Mouse (Mus musculus) layer of hippocampus, postnatal 25 days (tissue): ENCODE data around the gene Tiam2. TPM values are rescaled to one million over a fixed set of nuclear protein-coding genes. Genes with fewer than 3 reads are reported as not detected.

Experiments used
- DNase-seq, 2 experiments: peaks; one replicate each; pipeline ENCODE4 v3.0.0; 2022; ENCODE audit warnings: mixed read lengths in 2 of 2, low spot score in 1 of 2; ENCODE audit errors: extremely low spot score in 1 of 2
- total RNA-seq, 2 experiments: library from RNA; stranded (reverse); gene quantifications; 2 replicates each; pipeline ENCODE4 v1.2.3; 2021

Tiam2 gene
- total RNA-seq, 2 experiments from 2014 or later, result 32.1 to 32.8 TPM

DNA sequence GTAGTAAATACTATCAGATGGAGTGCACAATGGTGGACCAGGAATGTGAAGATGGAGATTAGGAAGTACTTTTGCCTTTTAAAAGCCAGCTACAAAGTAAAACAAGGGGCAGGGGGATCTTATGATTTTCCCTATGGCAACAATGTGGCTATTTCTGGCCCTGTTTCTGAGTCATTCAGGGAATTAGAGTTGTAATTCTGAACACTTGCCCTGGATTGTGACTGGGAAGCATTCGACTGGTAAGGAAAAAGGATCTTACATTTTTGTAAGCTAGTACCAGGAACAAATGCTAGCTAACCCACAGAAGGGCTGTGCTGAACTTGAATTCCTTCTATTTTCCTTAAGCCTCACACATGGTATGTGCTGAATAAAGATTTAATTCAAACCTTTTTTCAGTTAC, 205.3 kb downstream of the Tiam2 start:
- DNase-seq, result no peak

DNA sequence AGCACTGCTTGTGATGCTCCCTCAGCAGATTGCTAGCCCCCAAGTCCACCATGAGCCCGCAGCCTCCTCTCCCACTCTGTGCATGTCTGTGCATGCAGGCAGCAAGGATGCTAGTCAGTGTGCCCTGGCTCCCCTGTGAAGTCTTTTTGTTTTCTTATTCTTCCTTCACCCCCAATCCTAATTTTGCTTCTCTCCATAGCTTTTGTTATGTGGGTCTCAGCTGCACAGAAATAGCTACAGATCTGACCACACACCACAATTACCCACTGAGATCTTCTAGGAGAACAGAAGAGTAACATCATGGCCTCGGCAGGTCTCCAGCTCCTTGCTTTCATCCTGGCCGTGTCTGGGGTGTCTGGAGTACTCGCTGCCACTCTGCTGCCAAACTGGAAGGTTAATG, 205.9 kb downstream of the Tiam2 start, which contains the start of gene Cldn20:
Gene Cldn20, plus strand, starts transcription at position 301 of the 400 bp plus-strand sequence.
- DNase-seq, result no peak

DNA sequence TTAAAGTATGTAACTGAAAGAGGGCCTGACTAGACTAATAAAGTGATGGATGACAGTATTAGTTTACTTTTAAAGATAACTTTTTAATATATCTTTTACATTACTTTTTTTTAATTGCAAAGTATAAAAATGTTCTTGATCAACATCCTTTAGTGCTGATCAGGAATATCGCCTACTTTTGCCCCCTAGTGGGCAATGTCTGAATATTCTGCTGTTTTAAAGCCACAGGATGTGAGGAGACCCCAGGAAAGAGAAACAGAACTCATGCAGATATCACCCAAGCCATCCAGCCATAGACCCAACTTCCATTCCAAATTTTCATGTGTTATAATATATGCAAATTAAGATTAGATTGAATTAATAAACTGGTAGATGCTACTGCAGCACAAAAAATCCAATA, 207.1 kb downstream of the Tiam2 start:
- DNase-seq, result peak in 1 of 2 experiments; percentile 24

DNA sequence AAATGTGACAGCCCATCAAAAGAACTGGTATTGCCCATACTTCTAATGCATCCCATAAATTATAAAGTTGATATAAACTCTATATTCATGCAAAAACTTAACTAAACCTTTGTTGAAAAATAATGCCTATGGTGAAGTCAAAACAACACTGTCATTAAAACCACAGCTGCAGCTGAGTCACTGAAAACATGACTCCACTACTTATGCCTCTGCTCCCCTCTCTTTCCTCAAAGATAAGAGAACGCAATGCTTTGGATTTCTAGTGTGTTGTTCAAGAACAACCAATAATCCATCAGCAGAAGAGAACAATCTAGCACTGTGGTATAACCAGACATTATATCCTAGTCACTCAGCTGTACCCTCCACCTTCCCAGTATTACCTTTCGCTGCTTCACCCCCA, 213.9 kb downstream of the Tiam2 start:
- DNase-seq, result no peak

DNA sequence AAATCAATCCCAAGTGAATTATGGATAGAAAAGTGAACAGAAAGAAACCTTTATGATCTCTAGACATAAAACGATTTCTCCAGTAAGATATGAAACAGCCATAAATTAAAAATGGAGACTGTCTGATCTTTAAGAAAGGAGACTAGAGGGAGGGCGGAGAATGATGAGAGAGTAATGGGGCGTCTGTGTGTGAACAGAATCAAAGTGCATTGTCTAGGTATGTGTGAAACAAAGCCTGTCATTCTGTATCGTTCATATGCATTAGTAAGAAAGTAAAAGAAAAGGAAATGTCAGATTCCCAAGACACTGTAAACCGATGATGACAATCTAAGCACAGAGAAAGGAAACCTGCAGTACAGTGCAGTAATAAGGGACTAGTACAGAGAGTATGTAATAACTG, 214.7 kb downstream of the Tiam2 start:
- DNase-seq, result no peak

DNA sequence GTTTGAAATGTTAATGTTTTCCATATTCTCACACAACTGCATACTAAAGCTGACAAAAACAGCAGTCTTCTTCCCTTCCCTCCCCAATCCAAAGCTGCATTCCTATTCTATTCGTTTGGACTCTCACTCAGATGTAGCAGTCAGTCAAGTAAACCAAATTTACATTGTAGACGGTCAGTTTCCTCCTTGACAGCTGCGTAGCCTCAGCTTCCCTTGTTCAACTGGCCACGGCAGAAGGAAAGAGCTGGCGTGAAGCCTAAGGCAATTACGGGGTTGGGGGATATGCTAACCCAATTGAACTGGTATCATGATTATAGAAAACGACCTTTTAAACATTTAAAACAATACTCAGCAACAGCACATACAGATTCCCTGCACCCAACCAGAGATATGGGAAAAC, 221.4 kb downstream of the Tiam2 start:
- no peak for DNase-seq

DNA sequence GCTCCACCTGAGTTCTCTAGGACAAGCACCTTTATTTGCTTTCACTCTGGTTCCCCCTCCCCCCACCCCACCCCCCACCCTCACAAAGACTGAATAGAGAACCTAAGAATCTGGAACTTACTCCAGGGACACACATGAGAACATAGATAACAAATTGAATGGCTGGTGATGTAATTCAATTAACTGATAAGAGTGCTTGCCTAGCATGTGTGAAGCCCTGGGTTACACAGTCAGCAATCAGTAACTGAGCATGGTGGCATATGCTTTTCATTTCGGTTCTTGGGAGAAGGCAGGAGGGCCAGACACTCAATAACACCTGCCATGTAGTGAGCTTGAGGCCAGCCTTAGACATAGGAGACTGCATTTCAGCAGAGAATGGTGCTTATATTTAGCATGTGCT, 229.9 kb downstream of the Tiam2 start:
- no peak for DNase-seq

DNA sequence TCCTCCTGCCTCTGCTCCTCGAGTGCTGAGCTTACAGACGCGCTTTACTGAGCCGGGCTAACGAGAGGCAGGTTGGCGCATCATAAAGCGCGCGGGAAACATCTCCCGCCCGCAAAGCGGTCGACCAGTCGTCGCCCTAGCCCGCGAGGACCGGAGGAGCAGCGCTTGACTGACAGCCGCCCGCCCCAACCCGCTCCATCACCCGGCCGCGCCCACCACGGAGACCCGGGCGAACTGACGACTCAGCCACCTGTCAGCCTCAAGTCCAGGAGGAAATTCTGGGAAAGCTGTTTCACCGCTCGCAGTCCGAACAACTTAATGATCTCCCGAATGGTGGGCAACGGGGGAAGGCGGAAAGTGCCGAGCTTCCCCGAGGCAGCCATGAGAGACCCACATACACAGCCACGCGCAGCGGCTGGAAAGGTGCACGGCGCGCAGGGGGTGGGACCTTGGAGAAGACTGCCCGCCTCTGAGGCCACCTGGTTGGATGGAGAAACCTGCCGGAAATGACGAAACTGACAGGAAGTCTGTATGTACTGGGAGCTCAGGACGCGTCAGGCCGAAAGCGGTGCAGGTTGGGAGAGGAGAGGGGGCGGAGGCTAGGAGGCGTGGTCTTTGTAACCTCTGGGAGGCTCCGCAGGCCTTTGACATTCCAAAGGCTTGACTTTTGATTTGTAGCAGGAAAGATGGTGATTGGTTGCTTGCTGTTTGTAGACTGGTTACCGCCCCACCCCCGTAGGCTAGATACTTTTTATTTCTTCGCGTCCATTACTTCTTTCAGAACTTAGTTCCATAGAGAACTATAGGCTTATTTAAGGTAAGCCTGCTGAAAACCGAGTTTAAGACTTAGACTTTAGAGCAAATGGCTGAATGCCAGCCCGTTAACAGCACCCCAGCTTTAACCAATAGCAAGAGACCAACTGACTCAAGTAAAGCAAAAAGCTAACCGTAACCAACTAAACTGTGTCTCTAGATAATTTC, 231.2 kb downstream of the Tiam2 start, which contains the start of gene Tfb1m:
Gene Tfb1m, minus strand, starts transcription at position 451 of the 981 bp plus-strand sequence.
- DNase-seq, result peak; percentile 83 to 95

DNA sequence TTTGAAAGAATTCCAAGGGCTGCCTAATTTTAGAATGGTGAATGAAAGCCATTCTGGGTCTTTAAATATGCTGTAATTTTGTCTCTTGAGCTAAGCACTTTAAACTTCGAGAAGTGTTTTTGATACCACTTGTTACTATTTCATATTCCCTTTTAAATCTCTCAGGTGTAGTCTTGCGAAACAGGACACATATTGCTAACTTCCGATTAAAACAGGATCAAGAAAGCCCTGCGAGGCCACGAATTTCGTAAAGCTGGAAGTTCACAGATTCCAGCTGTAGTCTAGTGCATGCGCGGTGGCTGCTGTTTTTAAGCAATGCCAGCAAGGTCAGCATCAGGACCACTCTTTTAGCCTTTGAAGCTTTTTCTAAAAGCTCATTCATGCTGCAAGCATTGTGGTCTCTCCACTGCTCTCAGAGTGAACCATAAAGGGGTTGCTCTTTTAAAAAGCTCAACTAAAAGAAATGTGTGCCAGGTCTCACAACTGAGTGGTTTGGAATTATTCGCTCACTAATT, 232.0 kb downstream of the Tiam2 start:
- DNase-seq, result no peak

DNA sequence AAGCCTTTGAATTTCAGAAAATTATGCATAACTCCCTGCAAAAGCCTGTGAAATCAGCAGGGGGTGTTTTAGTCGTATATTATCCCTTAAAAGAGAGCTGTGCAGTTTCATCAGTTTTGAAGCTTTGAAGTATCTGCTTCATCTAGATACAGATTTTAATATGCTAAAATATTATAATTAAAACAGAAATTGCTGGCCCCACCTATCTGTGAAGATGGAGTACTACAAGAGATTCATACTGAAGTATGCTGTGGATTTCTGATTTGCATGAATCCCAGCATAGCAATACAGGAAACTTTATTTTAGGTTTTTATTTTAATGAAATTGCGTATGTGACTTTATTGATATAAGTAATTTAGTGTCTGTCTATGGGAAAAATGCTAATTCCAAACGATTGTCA, 234.2 kb downstream of the Tiam2 start:
- no peak for DNase-seq

DNA sequence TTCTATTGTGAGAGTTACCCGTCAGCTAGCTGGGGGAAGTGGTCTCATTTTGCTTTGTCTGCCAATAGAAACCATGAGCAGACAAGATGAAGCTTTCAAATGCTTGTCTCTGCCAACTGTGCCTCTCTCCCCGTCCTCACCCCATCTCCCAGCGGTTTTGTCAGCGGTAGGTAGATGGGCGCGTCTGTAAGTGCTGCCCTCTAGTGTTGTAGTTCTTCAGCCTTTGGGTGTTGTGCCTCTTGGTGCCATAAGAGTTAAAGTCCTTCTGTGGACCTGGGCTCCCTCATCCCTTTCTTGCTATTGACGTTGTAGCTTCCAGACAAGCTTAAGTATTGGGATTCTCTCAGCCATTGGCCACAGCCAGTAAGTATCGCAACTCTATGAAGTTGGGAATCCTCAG, 236.0 kb downstream of the Tiam2 start:
- DNase-seq, result no peak

DNA sequence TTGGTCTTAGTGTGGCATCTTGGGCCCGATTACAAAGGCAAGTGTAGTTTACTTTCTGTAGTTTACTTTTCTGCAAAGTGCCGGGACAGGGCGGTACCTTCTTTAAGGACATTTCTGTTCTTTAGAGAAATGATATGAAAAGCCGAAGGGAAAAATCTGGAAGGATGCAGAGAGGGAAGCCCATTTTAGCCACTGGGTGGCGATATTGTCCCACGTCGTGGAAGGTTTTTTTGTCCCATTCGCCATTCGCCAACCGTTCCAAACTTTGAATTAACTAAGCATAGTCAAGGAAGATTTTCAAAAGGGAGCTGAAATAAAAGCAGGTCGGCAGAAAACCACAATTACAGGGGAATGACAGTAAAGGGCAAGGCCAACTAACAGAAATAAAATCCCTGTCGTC, 244.5 kb downstream of the Tiam2 start:
- peak; percentile 62 to 91 for DNase-seq

Other genes with a start within 250 kb of the Tiam2 start
- gene Scaf8, start 211.6 kb upstream of the Tiam2 start, total RNA-seq, result 10 to 100 TPM; 49.9 to 58.4 TPM
- gene Cldn20, start 206.0 kb downstream of the Tiam2 start, total RNA-seq, result not detected
- gene Tfb1m, start 231.2 kb downstream of the Tiam2 start, total RNA-seq, result 1 to 10 TPM; 4.6 to 5.5 TPM